Mouse (Mus musculus): ENCODE measurements around the gene Hist1h1a. TPM values are rescaled to one million over a fixed set of nuclear protein-coding genes. Genes with fewer than 3 reads are reported as not detected.
"Not testable (repeated sequence)": the region's sequence is repeated elsewhere in the genome, so short reads cannot be mapped to it uniquely, and the experiment has no call there.

Gene Hist1h1a
- total and polyA plus RNA-seq, 3 experiments: 4.1 to 2,211 TPM; not detected in 1

DNA sequence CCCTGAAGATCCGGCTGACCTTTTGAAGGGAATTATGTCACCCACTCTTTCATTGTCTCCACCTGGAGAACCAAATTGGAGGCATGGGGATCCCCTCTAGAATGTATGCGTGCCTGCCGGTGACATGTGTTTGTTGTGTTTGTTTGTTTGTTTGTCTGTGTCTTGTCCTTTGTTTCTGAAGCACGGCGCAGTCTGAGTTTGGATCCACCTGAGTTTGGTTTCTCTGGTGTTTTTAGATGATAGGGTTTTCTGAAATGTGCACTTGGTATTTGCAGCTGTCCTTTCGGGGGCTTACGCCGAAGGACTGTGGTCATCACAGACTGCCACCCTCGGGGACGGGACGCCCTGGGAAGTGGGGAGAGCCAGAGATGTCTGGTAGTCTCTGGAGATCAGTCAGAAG, 46.3 kb upstream of the Hist1h1a start:
- H3K27me3 ChIP-seq (ENCODE audit: control insufficient read depth in 1 of 2, insufficient read depth in 2 of 2, low read length in 2 of 2): no peaks in the 10 kb centered on the region
- DNase-seq (ENCODE audit: low read depth, low spot score): no peak
- peaks cover 0 to 26% of the 10 kb centered on the region in 2 experiments; a peak in 2 of 4 replicates for H3K36me3 ChIP-seq (ENCODE audit: control insufficient read depth in 1 of 2, insufficient read depth in 2 of 2, low read length in 2 of 2)
- no peaks in the 10 kb centered on the region for H3K9me3 ChIP-seq (replicated peaks; ENCODE audit: insufficient read depth, low read length)
- no peak overlapping the region for H3K27ac ChIP-seq (ENCODE audit: control insufficient read depth, low read depth, low read length)
- TF ChIP-seq ZC3H11A (IDR thresholded peaks at IDR 0.05; ENCODE audit: low read depth, low read length) (no peak), TCF12 (IDR thresholded peaks at IDR 0.05; ENCODE audit: low read depth, low read length) (no peak), MXI1 (IDR thresholded peaks at IDR 0.05; ENCODE audit: low read depth, low read length) (no peak), NRF1 (IDR thresholded peaks at IDR 0.05; ENCODE audit: insufficient read depth, low read depth, low read length, poor library complexity, severe bottlenecking) (no peak), POLR2A (IDR thresholded peaks at IDR 0.05; ENCODE audit: control insufficient read depth in 1 of 2, insufficient read depth in 1 of 2, low read depth in 1 of 2, low read length in 2 of 2, poor library complexity in 1 of 2) (no peak), TAL1 (IDR thresholded peaks at IDR 0.05; ENCODE audit: low read length) (no peak), ZNF384 (IDR thresholded peaks at IDR 0.05; ENCODE audit: low read depth, low read length) (no peak), MEF2A (IDR thresholded peaks at IDR 0.05; ENCODE audit: extremely low read depth, insufficient replicate concordance, low read depth, low read length, poor library complexity, severe bottlenecking) (no peak), ZMIZ1 (IDR thresholded peaks at IDR 0.05; ENCODE audit: low read depth, low read length) (no peak), USF2 (IDR thresholded peaks at IDR 0.05; ENCODE audit: borderline replicate concordance in 1 of 2, insufficient read depth in 1 of 2, low read depth in 1 of 2, low read length in 2 of 2) (no peak), CHD2 (IDR thresholded peaks at IDR 0.05; ENCODE audit: low read length) (no peak), BHLHE40 (IDR thresholded peaks at IDR 0.05; ENCODE audit: borderline replicate concordance, low read depth, low read length) (no peak), RCOR1 (IDR thresholded peaks at IDR 0.05; ENCODE audit: low read depth, low read length) (no peak), RAD21 (IDR thresholded peaks at IDR 0.05; ENCODE audit: low read depth, low read length) (no peak)
- H3K9ac ChIP-seq (ENCODE audit: control insufficient read depth, low read depth, low read length, poor library complexity, severe bottlenecking): no peak overlapping the region
- no peaks in the 10 kb centered on the region for H3K79me2 ChIP-seq (ENCODE audit: control insufficient read depth, insufficient read depth, low read length, poor library complexity)
- H3K4me1 ChIP-seq (ENCODE audit: control insufficient read depth in 1 of 2, insufficient read depth in 2 of 2, low read length in 2 of 2): peaks cover 10 to 21% of the 10 kb centered on the region in 2 experiments
- H3K4me3 ChIP-seq (ENCODE audit: control insufficient read depth in 1 of 2, insufficient read depth in 1 of 2, low read depth in 2 of 2, low read length in 2 of 2): no peak overlapping the region

- not testable (repeated sequence) for H3K9ac ChIP-seq (ENCODE audit: control insufficient read depth, low read depth, low read length, poor library complexity, severe bottlenecking)
Measured at GRCm38 (mm10) chr13:23717593-23718245, 45.7 kb upstream of the Hist1h1a start.

More at GRCm38 (mm10) chr13:23717593-23718245, 45.7 kb upstream of the Hist1h1a start:
- not testable (repeated sequence) for H3K9me3 ChIP-seq (replicated peaks; ENCODE audit: insufficient read depth, low read length); H3K79me2 ChIP-seq (ENCODE audit: control insufficient read depth, insufficient read depth, low read length, poor library complexity); H3K4me3 ChIP-seq (ENCODE audit: control insufficient read depth in 1 of 2, insufficient read depth in 1 of 2, low read depth in 2 of 2, low read length in 2 of 2); H3K27ac ChIP-seq (ENCODE audit: control insufficient read depth, low read depth, low read length); H3K27me3 ChIP-seq (ENCODE audit: control insufficient read depth in 1 of 2, insufficient read depth in 2 of 2, low read length in 2 of 2)
- peaks cover 0 to 22% of the 10 kb centered on the region in 2 experiments; a peak in 2 of 4 replicates for H3K36me3 ChIP-seq (ENCODE audit: control insufficient read depth in 1 of 2, insufficient read depth in 2 of 2, low read length in 2 of 2)
- peaks cover 10 to 18% of the 10 kb centered on the region in 2 experiments for H3K4me1 ChIP-seq (ENCODE audit: control insufficient read depth in 1 of 2, insufficient read depth in 2 of 2, low read length in 2 of 2)
- TF ChIP-seq TBP (IDR thresholded peaks at IDR 0.05; ENCODE audit: low read depth, low read length): 0 out of 2 replicates have a peak, but pooled peaks have one; percentile 11
- DNase-seq (ENCODE audit: low read depth, low spot score): peak; percentile 52

Data from MEL (cell line).